Mouse (Mus musculus) activated CD4-positive, CD25-positive, alpha-beta regulatory T cell (primary cell): ENCODE measurements around the gene Gm14569. TPM values are rescaled to one million over a fixed set of nuclear protein-coding genes. Genes with fewer than 3 reads are reported as not detected.

ENCODE experiments used
- polyA plus RNA-seq, 2 experiments: library from polyadenylated mRNA; unstranded; fragments of 100-300 nt; shearing (Covaris generic); gene quantifications; one replicate each; pipeline ENCODE4 v1.2.1; 2017

Gene Gm14569
- polyA plus RNA-seq, result not detected

GRCm38 (mm10) chrX:36491730-36492129 is at the start of gene Gm14569:
TSS of gene Gm14569 (minus strand) at chrX:36491830.

GRCm38 (mm10) chrX:36400980-36401379 is 90.7 kb downstream of the Gm14569 start, which contains the start of gene Gm6268:
TSS of gene Gm6268 (plus strand) at chrX:36401280.

Other genes with a start within 250 kb of the Gm14569 start
- gene Lonrf3, start 163.5 kb downstream of the Gm14569 start, polyA plus RNA-seq, result under 1 TPM in 1 of 2 experiments, not detected in 1; 0.21 TPM
- gene Gm6268, start 90.5 kb downstream of the Gm14569 start, polyA plus RNA-seq, result not detected
- 10 to 100 TPM; 71.8 to 76.4 TPM for gene Pgrmc1, start 106.4 kb upstream of the Gm14569 start, polyA plus RNA-seq
- gene Akap17b, start 153.6 kb upstream of the Gm14569 start, polyA plus RNA-seq, result 1 to 10 TPM in 1 of 2 experiments, under 1 TPM in 1; 0.67 to 1.9 TPM